Mouse (Mus musculus): ENCODE measurements around the gene Lrrc57. TPM values are rescaled to one million over a fixed set of nuclear protein-coding genes. Genes with fewer than 3 reads are reported as not detected.

Gene Lrrc57
- polyA plus RNA-seq, 1 experiment from 2014 or later = 31.1 TPM

GRCm38 (mm10) chr2:120558813-120559212 is 50.5 kb downstream of the Lrrc57 start:
- Histone ChIP-seq H3K9me3 (replicated peaks) (no peaks in the 10 kb centered on the region), H3K27me3 (ENCODE audit: low read depth, poor library complexity, severe bottlenecking) (no peaks in the 10 kb centered on the region), H3K36me3 (peaks cover 43% of the 10 kb centered on the region), H3K4me1 (peaks cover 8% of the 10 kb centered on the region), H3K27ac (replicated peaks) (no peak overlapping the region), H3K4me3 (no peak overlapping the region)
- 86% methylated on average over 3 of the region's 3 CpGs for WGBS
- no peak for DNase-seq (ENCODE audit: low spot score)

- H3K36me3 ChIP-seq = peaks cover 62% of the 10 kb centered on the region
- WGBS = 88% methylated on average over 3 of the region's 3 CpGs
- H3K4me1 ChIP-seq = no peaks in the 10 kb centered on the region
Observed at GRCm38 (mm10) chr2:120556868-120557267, 52.5 kb downstream of the Lrrc57 start.

More at GRCm38 (mm10) chr2:120556868-120557267, 52.5 kb downstream of the Lrrc57 start:
- H3K27ac ChIP-seq (replicated peaks) = no peak overlapping the region
- no peaks in the 10 kb centered on the region for H3K27me3 ChIP-seq (ENCODE audit: low read depth, poor library complexity, severe bottlenecking)
- no peaks in the 10 kb centered on the region for H3K9me3 ChIP-seq (replicated peaks)
- no peak for DNase-seq (ENCODE audit: low spot score)
- no peak overlapping the region for H3K4me3 ChIP-seq

Other genes starting within 250 kb of the Lrrc57 start
- gene Ganc, start 205.6 kb downstream of the Lrrc57 start, polyA plus RNA-seq (2016; fragmentation: Nextera tagmentation; extraction: Ambion mirVana) = 7.1 and 8.7 TPM in 2 replicates
- 5.6 and 6.1 TPM in 2 replicates for gene Tmem87a, start 205.4 kb downstream of the Lrrc57 start, polyA plus RNA-seq (2016; fragmentation: Nextera tagmentation; extraction: Ambion mirVana)
- gene Capn3, start 153.5 kb downstream of the Lrrc57 start, polyA plus RNA-seq (2016; fragmentation: Nextera tagmentation; extraction: Ambion mirVana) = 5.5 and 7.8 TPM in 2 replicates
- gene Zfp106, start 45.7 kb downstream of the Lrrc57 start, polyA plus RNA-seq (2016; fragmentation: Nextera tagmentation; extraction: Ambion mirVana) = 69.7 and 76.2 TPM in 2 replicates
- 53.8 and 58.3 TPM in 2 replicates for gene Snap23, start 41.8 kb downstream of the Lrrc57 start, polyA plus RNA-seq (2016; fragmentation: Nextera tagmentation; extraction: Ambion mirVana)
- 41.0 and 41.6 TPM in 2 replicates for gene Haus2, start 137 bp downstream of the Lrrc57 start, polyA plus RNA-seq (2016; fragmentation: Nextera tagmentation; extraction: Ambion mirVana)
- 2.1 and 2.2 TPM in 2 replicates for gene Stard9, start 19.6 kb upstream of the Lrrc57 start, polyA plus RNA-seq (2016; fragmentation: Nextera tagmentation; extraction: Ambion mirVana)
- gene Cdan1, start 240.6 kb upstream of the Lrrc57 start, polyA plus RNA-seq (2016; fragmentation: Nextera tagmentation; extraction: Ambion mirVana) = 5.0 and 6.3 TPM in 2 replicates
- 4.0 and 5.0 TPM in 2 replicates for gene Ttbk2, start 241.1 kb upstream of the Lrrc57 start, polyA plus RNA-seq (2016; fragmentation: Nextera tagmentation; extraction: Ambion mirVana)

All from midbrain, embryonic 10.5 days (tissue).